Mouse (Mus musculus): ENCODE results near the gene Ccdc27.
A peak's percentile ranks its signal among the peaks of the same experiment; 100 is the strongest.

Gene Ccdc27

DNA sequence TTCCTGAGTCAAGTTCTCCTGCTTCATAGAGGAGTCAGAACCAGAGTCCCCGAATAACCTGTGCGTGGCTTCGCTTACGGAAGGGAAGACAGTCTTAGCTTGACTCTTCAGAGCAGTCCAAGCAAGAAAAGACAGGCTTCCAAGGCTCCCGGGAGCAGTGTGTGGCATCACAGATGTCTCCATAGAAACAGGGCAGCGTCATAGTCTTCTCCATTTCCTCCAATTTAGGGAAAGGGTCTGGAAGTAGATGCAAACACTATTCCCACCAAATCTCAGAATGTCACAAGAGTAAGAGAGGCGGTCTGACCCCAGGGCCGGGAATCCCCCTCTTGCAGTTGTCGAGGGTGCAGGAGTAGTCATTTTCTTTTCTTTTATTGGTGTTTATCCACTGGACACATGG, at the start of gene Ccdc27:
Ccdc27 (minus strand) TSS at position 101 of the 400 bp plus-strand sequence.
- Histone ChIP-seq H3K4me1 (replicated peaks; ENCODE audit: low read depth, low read length) (no peaks in the 10 kb centered on the region), H3K4me3 (replicated peaks; ENCODE audit: low read length) (no peak within 1 kb of the TSS), H3K27me3 (ENCODE audit: insufficient read depth, low read length) (peaks cover 77% of the 10 kb centered on the region), H3K36me3 (ENCODE audit: insufficient read depth, low read length) (no peaks in the 10 kb centered on the region), H3K9me3 (ENCODE audit: low read length) (no peaks in the 10 kb centered on the region)
- TF ChIP-seq NANOG (IDR thresholded peaks at IDR 0.05; ENCODE audit: borderline replicate concordance, low read length) = no peak
- TF ChIP-seq POU5F1 (IDR thresholded peaks at IDR 0.05; ENCODE audit: borderline replicate concordance, low read length) = no peak
- no peak for TF ChIP-seq CTCF (conservative IDR thresholded peaks at IDR 0.05; ENCODE audit: low read length)

DNA sequence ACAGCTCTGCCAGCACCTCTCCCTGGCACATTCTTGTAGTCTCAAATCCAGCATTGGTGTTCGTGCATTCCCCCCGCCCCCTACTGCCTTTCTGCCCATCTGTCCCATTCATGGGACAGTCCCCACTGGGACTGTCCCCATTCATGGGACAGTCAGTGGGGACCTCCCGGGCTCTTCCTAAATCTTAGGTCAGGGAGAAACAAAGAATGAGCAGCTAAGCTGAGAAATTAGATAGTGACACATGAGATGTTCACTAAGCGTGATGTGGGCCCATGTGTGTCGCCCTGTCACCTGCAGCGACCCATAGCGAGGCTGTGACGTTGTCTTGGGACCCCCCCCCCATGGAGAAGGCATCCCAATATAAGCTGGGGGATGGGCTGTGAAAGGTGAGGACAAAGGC, 48.9 kb upstream of the Ccdc27 start:
- Histone ChIP-seq H3K4me1 (replicated peaks; ENCODE audit: low read depth, low read length) (peaks cover 57% of the 10 kb centered on the region), H3K36me3 (ENCODE audit: insufficient read depth, low read length) (no peaks in the 10 kb centered on the region), H3K9me3 (ENCODE audit: low read length) (no peaks in the 10 kb centered on the region), H3K27me3 (ENCODE audit: insufficient read depth, low read length) (peaks cover 69% of the 10 kb centered on the region), H3K4me3 (replicated peaks; ENCODE audit: low read length) (no peak overlapping the region)
- no peak for TF ChIP-seq CTCF (conservative IDR thresholded peaks at IDR 0.05; ENCODE audit: low read length)
- TF ChIP-seq POU5F1 (IDR thresholded peaks at IDR 0.05; ENCODE audit: borderline replicate concordance, low read length) = no peak
- TF ChIP-seq NANOG (IDR thresholded peaks at IDR 0.05; ENCODE audit: borderline replicate concordance, low read length) = no peak

DNA sequence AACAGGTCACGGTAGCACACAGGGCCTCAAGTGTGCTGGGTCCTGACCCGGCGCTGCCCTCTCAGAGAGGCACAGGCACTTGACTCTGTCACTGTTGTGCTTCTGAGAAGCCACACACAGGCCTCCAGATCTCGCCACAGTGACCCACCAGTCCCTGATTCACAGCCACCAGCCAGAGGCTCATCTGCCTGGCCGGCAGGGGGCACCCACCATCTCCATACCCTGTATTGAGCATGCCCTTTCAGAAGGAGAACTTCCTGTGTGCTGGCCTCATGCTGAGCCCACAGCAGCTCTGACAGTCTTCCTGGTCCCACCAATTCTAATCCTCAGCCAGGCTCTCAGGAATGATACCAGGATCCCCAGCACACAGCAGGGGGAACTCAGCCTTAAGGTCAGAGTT, 46.7 kb upstream of the Ccdc27 start:
- H3K36me3 ChIP-seq (ENCODE audit: insufficient read depth, low read length) = no peaks in the 10 kb centered on the region
- H3K9me3 ChIP-seq (ENCODE audit: low read length) = no peaks in the 10 kb centered on the region
- H3K27me3 ChIP-seq (ENCODE audit: insufficient read depth, low read length) = peaks cover 66% of the 10 kb centered on the region
- H3K4me1 ChIP-seq (replicated peaks; ENCODE audit: low read depth, low read length) = peaks cover 57% of the 10 kb centered on the region
- TF ChIP-seq NANOG (IDR thresholded peaks at IDR 0.05; ENCODE audit: borderline replicate concordance, low read length) = no peak
- TF ChIP-seq CTCF (conservative IDR thresholded peaks at IDR 0.05; ENCODE audit: low read length) = peak; percentile 28
- H3K4me3 ChIP-seq (replicated peaks; ENCODE audit: low read length) = no peak overlapping the region

DNA sequence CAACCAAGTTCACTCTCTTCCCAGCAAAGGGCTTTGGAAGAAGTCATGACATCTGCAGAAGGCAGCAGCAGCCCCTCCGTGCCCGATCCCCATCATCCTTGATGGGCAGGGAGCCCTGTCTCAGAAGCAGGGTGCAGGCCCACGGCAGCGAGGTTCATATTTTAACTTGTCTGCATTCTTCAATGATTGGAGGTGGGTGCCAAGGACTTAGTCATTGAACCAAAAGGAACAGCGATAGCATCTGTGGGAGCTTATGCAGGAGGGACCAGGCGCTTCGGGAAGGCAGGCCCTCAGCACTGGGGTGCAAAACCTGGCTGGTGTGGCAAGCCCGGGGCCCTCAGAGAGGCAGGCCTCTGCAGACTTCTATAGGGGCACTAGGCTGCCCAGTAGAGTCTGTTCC, 44.0 kb upstream of the Ccdc27 start:
- no peaks in the 10 kb centered on the region for H3K9me3 ChIP-seq (ENCODE audit: low read length)
- peaks cover 74% of the 10 kb centered on the region for H3K4me1 ChIP-seq (replicated peaks; ENCODE audit: low read depth, low read length)
- H3K4me3 ChIP-seq (replicated peaks; ENCODE audit: low read length) = no peak overlapping the region
- H3K27me3 ChIP-seq (ENCODE audit: insufficient read depth, low read length) = peaks cover 54% of the 10 kb centered on the region
- no peak for TF ChIP-seq CTCF (conservative IDR thresholded peaks at IDR 0.05; ENCODE audit: low read length)
- TF ChIP-seq POU5F1 (IDR thresholded peaks at IDR 0.05; ENCODE audit: borderline replicate concordance, low read length) = no peak
- no peak for TF ChIP-seq NANOG (IDR thresholded peaks at IDR 0.05; ENCODE audit: borderline replicate concordance, low read length)
- H3K36me3 ChIP-seq (ENCODE audit: insufficient read depth, low read length) = no peaks in the 10 kb centered on the region

DNA sequence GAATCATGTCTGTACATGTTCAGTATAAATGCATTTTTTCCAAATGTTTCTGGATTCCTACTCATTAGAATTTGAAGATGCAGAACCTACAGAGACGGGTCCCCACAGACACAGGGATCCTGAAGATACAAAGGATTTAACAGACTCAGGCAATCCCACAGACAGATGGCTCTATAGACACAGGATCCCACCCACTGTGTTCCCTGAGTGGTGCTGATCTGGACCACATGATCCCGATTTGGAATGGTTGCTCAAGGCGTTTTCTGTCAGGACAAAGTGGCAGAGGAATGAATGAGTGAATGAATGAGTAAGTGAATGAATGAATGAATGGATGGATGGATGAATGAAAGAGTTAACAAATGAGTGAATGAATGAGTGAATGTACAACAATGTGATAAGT, 43.4 kb upstream of the Ccdc27 start:
- Histone ChIP-seq H3K4me1 (replicated peaks; ENCODE audit: low read depth, low read length) (peaks cover 78% of the 10 kb centered on the region), H3K27me3 (ENCODE audit: insufficient read depth, low read length) (peaks cover 51% of the 10 kb centered on the region), H3K36me3 (ENCODE audit: insufficient read depth, low read length) (no peaks in the 10 kb centered on the region), H3K4me3 (replicated peaks; ENCODE audit: low read length) (no peak overlapping the region), H3K9me3 (ENCODE audit: low read length) (no peaks in the 10 kb centered on the region)
- no peak for TF ChIP-seq POU5F1 (IDR thresholded peaks at IDR 0.05; ENCODE audit: borderline replicate concordance, low read length)
- TF ChIP-seq NANOG (IDR thresholded peaks at IDR 0.05; ENCODE audit: borderline replicate concordance, low read length) = peak; percentile 60; the same call in 1 of the 2 replicates
- TF ChIP-seq CTCF (conservative IDR thresholded peaks at IDR 0.05; ENCODE audit: low read length) = no peak

DNA sequence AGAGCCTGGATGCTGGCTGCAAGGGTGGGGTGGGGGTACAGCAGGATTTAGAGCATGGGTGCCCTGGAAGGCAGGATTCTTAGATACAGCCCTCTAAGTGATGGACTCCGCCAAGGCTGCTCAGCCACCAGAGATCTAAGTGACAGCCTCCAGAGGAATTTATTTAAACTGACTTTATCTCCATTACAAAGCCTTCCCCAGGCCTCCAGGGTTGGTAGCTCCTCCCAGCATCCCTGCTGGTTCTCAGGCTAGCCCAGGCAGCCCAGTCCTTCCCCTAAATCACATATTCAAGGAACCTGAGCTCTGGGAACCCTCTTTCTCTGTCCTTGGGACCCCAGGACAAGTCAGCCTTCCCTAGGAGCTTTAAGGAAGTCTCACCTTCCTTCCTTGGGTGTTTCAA, 39.5 kb upstream of the Ccdc27 start:
- Histone ChIP-seq H3K36me3 (ENCODE audit: insufficient read depth, low read length) (no peaks in the 10 kb centered on the region), H3K4me1 (replicated peaks; ENCODE audit: low read depth, low read length) (peaks cover 78% of the 10 kb centered on the region), H3K4me3 (replicated peaks; ENCODE audit: low read length) (peak overlapping the region; percentile 76), H3K9me3 (ENCODE audit: low read length) (no peaks in the 10 kb centered on the region), H3K27me3 (ENCODE audit: insufficient read depth, low read length) (peaks cover 47% of the 10 kb centered on the region)
- TF ChIP-seq POU5F1 (IDR thresholded peaks at IDR 0.05; ENCODE audit: borderline replicate concordance, low read length) (peak; percentile 8; the same call in 1 of the 2 replicates), CTCF (conservative IDR thresholded peaks at IDR 0.05; ENCODE audit: low read length) (no peak), NANOG (IDR thresholded peaks at IDR 0.05; ENCODE audit: borderline replicate concordance, low read length) (no peak)

DNA sequence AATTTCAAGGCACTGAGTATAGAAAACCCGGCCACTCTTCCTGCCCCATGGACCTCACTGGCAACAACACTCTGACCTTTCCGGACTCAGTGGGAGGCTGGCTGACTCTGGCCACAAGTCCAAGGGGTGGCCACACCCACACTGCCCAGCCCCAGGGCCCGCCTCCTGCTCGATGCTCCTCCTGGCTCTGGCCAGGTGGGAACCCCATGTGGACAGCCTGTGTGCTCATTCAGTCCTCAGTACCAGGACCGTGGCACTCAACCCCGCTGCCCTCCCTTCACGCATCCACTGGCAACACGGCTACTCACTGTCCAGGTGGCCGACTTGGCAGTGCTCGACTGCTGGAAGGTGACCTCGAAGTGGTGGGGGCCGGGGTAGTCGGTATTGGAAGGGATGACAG, 38.5 kb upstream of the Ccdc27 start:
- Histone ChIP-seq H3K4me3 (replicated peaks; ENCODE audit: low read length) (peak overlapping the region; percentile 76), H3K36me3 (ENCODE audit: insufficient read depth, low read length) (no peaks in the 10 kb centered on the region), H3K27me3 (ENCODE audit: insufficient read depth, low read length) (peaks cover 46% of the 10 kb centered on the region), H3K4me1 (replicated peaks; ENCODE audit: low read depth, low read length) (peaks cover 68% of the 10 kb centered on the region), H3K9me3 (ENCODE audit: low read length) (no peaks in the 10 kb centered on the region)
- TF ChIP-seq POU5F1 (IDR thresholded peaks at IDR 0.05; ENCODE audit: borderline replicate concordance, low read length) (no peak), NANOG (IDR thresholded peaks at IDR 0.05; ENCODE audit: borderline replicate concordance, low read length) (no peak), CTCF (conservative IDR thresholded peaks at IDR 0.05; ENCODE audit: low read length) (no peak)

DNA sequence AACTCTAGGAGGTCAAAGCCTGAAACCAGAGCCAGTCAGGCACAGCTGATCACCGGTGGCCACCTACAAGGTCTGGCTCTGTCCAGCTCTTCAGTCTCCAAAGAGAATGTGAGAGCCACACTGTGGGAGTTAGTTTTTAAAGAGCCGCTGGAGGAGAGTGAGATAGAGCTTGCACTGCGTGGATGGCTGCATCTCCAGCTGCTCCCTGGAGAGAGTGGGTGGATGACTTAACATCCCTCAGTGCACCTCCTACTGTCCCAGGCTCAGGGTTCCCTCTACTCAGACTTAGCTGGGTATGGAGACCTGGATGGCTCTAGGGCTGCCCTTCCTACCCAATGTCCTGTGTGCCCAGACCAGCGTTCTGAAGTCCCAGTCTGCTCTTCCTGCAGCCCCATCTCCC, 37.7 kb upstream of the Ccdc27 start:
- TF ChIP-seq CTCF (conservative IDR thresholded peaks at IDR 0.05; ENCODE audit: low read length) = no peak
- TF ChIP-seq NANOG (IDR thresholded peaks at IDR 0.05; ENCODE audit: borderline replicate concordance, low read length) = no peak
- no peak for TF ChIP-seq POU5F1 (IDR thresholded peaks at IDR 0.05; ENCODE audit: borderline replicate concordance, low read length)
- Histone ChIP-seq H3K27me3 (ENCODE audit: insufficient read depth, low read length) (peaks cover 43% of the 10 kb centered on the region), H3K4me1 (replicated peaks; ENCODE audit: low read depth, low read length) (peaks cover 60% of the 10 kb centered on the region), H3K4me3 (replicated peaks; ENCODE audit: low read length) (0 out of 2 replicates have a peak overlapping the region, but pooled peaks have one; percentile 76), H3K36me3 (ENCODE audit: insufficient read depth, low read length) (no peaks in the 10 kb centered on the region), H3K9me3 (ENCODE audit: low read length) (no peaks in the 10 kb centered on the region)

DNA sequence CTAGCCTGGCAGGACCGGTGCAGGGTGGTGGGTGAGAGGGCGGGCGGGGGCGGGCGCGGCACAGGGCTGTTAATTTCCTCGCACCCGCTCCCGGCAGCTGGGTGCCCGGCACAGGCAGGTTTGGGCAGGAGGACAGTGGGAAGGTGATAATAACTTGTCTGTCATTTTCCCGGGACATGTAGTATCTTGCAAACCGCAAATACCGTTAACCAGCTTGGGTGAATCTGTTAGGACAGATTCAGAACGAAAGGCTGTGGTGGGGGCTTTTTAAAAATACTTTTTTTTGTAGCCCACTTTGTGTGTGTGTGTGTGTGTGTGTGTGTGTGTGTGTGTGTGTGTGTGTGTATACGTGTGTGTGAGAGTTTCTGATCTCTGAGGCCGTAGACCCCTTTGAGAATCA, 29.5 kb upstream of the Ccdc27 start:
- Histone ChIP-seq H3K4me3 (replicated peaks; ENCODE audit: low read length) (no peak overlapping the region), H3K4me1 (replicated peaks; ENCODE audit: low read depth, low read length) (peaks cover 20% of the 10 kb centered on the region), H3K27me3 (ENCODE audit: insufficient read depth, low read length) (peaks cover 67% of the 10 kb centered on the region), H3K9me3 (ENCODE audit: low read length) (no peaks in the 10 kb centered on the region), H3K36me3 (ENCODE audit: insufficient read depth, low read length) (peaks cover 10% of the 10 kb centered on the region; the same call in 1 of the 2 replicates)
- TF ChIP-seq POU5F1 (IDR thresholded peaks at IDR 0.05; ENCODE audit: borderline replicate concordance, low read length) (no peak), NANOG (IDR thresholded peaks at IDR 0.05; ENCODE audit: borderline replicate concordance, low read length) (no peak), CTCF (conservative IDR thresholded peaks at IDR 0.05; ENCODE audit: low read length) (no peak)

All from E14TG2a.4 (cell line).